Mouse (Mus musculus): Measurements from ENCODE around the gene Olfr837. TPM values are rescaled to one million over a fixed set of nuclear protein-coding genes. Genes with fewer than 3 reads are reported as not detected.
"Not testable (repeated sequence)": the region's sequence is repeated elsewhere in the genome, so short reads cannot be mapped to it uniquely, and the experiment has no call there.

The Olfr837 gene
- total RNA-seq (2014; fragmentation: Nextera tagmentation) (not detected in 2 replicates), total RNA-seq (2017) (not detected in 2 replicates)

GRCm38 (mm10) chr9:19136017-19136416 is at the start of gene Olfr837:
Gene Olfr837, plus strand, starts transcription at chr9:19136317.
- ATAC-seq (replicated peaks; ENCODE audit: low FRiP score, low TSS enrichment, poor library complexity, severe bottlenecking), result no peak

GRCm38 (mm10) chr9:19092889-19093753 is 43.0 kb upstream of the Olfr837 start:
- not testable (repeated sequence) for ATAC-seq (replicated peaks; ENCODE audit: low FRiP score, low TSS enrichment, poor library complexity, severe bottlenecking)

- ATAC-seq (replicated peaks; ENCODE audit: low FRiP score, low TSS enrichment, poor library complexity, severe bottlenecking), result no peak
These were observed 38.8 kb upstream of the Olfr837 start for GRCm38 (mm10) chr9:19097286-19097685.

GRCm38 (mm10) chr9:19120082-19120481 is 16.0 kb upstream of the Olfr837 start, which contains the start of gene Olfr836:
Gene Olfr836, plus strand, starts transcription at chr9:19120382.
- ATAC-seq (replicated peaks; ENCODE audit: low FRiP score, low TSS enrichment, poor library complexity, severe bottlenecking), result no peak

- ATAC-seq (replicated peaks; ENCODE audit: low FRiP score, low TSS enrichment, poor library complexity, severe bottlenecking), result no peak
These were observed 41.1 kb downstream of the Olfr837 start, which contains the start of gene Olfr839-ps1 for GRCm38 (mm10) chr9:19177212-19177611. Gene Olfr839-ps1, minus strand, starts transcription at chr9:19177312.

Other genes with a start within 250 kb of the Olfr837 start
- not detected in 2 replicates for gene Olfr832, start 199.2 kb upstream of the Olfr837 start, total RNA-seq (2014; fragmentation: Nextera tagmentation)
- not detected in 2 replicates for gene Olfr832, start 199.2 kb upstream of the Olfr837 start, total RNA-seq (2017)
- not detected in 2 replicates for gene Olfr834, start 148.3 kb upstream of the Olfr837 start, total RNA-seq (2014; fragmentation: Nextera tagmentation)
- gene Olfr834, start 148.3 kb upstream of the Olfr837 start, total RNA-seq (2017), result not detected in 2 replicates
- gene Olfr835, start 103.6 kb upstream of the Olfr837 start, total RNA-seq (2014; fragmentation: Nextera tagmentation), result not detected in 2 replicates
- not detected in 2 replicates for gene Olfr835, start 103.6 kb upstream of the Olfr837 start, total RNA-seq (2017)
- not detected in 2 replicates for gene Olfr836, start 15.9 kb upstream of the Olfr837 start, total RNA-seq (2014; fragmentation: Nextera tagmentation)
- not detected in 2 replicates for gene Olfr836, start 15.9 kb upstream of the Olfr837 start, total RNA-seq (2017)
- not detected in 2 replicates for gene Olfr839-ps1, start 41.0 kb downstream of the Olfr837 start, total RNA-seq (2014; fragmentation: Nextera tagmentation)
- not detected in 2 replicates for gene Olfr839-ps1, start 41.0 kb downstream of the Olfr837 start, total RNA-seq (2017)
- not detected in 2 replicates for gene Olfr843, start 115.7 kb downstream of the Olfr837 start, total RNA-seq (2014; fragmentation: Nextera tagmentation)
- gene Olfr843, start 115.7 kb downstream of the Olfr837 start, total RNA-seq (2017), result not detected in 2 replicates
- not detected in 2 replicates for gene Olfr844, start 180.0 kb downstream of the Olfr837 start, total RNA-seq (2014; fragmentation: Nextera tagmentation)
- gene Olfr844, start 180.0 kb downstream of the Olfr837 start, total RNA-seq (2017), result not detected in 2 replicates
- not detected in 2 replicates for gene Olfr845, start 200.1 kb downstream of the Olfr837 start, total RNA-seq (2014; fragmentation: Nextera tagmentation)
- not detected in 2 replicates for gene Olfr845, start 200.1 kb downstream of the Olfr837 start, total RNA-seq (2017)
- not detected in 2 replicates for gene Olfr846, start 227.7 kb downstream of the Olfr837 start, total RNA-seq (2014; fragmentation: Nextera tagmentation)
- not detected in 2 replicates for gene Olfr846, start 227.7 kb downstream of the Olfr837 start, total RNA-seq (2017)
- not detected in 2 replicates for gene Olfr847, start 242.4 kb downstream of the Olfr837 start, total RNA-seq (2014; fragmentation: Nextera tagmentation)
- not detected in 2 replicates for gene Olfr847, start 242.4 kb downstream of the Olfr837 start, total RNA-seq (2017)

All from megakaryocyte-erythroid progenitor cell, adult 5-6 weeks (primary cell).